Mouse (Mus musculus): ENCODE measurements around the gene Prep. TPM values are rescaled to one million over a fixed set of nuclear protein-coding genes. Genes with fewer than 3 reads are reported as not detected.
"Not testable (repeated sequence)": the region's sequence is repeated elsewhere in the genome, so short reads cannot be mapped to it uniquely, and the experiment has no call there.

Prep gene
- polyA plus RNA-seq, 1 experiment: 6.8 TPM

GRCm38 (mm10) chr10:45154557-45155060, 87.6 kb downstream of the Prep start:
- DNase-seq (ENCODE audit: low read depth, low spot score): no peak
- WGBS: 89% methylated on average over 14 of the region's 14 CpGs

GRCm38 (mm10) chr10:45165851-45166250, 98.8 kb downstream of the Prep start:
- WGBS: 93% methylated on average over 8 of the region's 8 CpGs
- no peak for DNase-seq (ENCODE audit: low read depth, low spot score)

GRCm38 (mm10) chr10:45173927-45174326, 106.9 kb downstream of the Prep start:
- DNase-seq (ENCODE audit: low read depth, low spot score): no peak
- WGBS: 63% methylated on average over 8 of the region's 8 CpGs

- WGBS: 54% methylated on average over 3 of the region's 3 CpGs
- DNase-seq (ENCODE audit: low read depth, low spot score): no peak
These were observed 107.3 kb downstream of the Prep start for GRCm38 (mm10) chr10:45174345-45174744.

- DNase-seq (ENCODE audit: low read depth, low spot score): not testable (repeated sequence)
- WGBS: 75% methylated on average over 2 of the region's 5 CpGs
These were observed 110.8 kb downstream of the Prep start, which contains the start of gene Popdc3 for GRCm38 (mm10) chr10:45177798-45178197. TSS of gene Popdc3 (plus strand) at chr10:45178098.

- WGBS: 92% methylated on average over 4 of the region's 4 CpGs
- no peak for DNase-seq (ENCODE audit: low read depth, low spot score)
These were observed 113.8 kb downstream of the Prep start for GRCm38 (mm10) chr10:45180677-45181326.

- 78% methylated on average over 3 of the region's 3 CpGs for WGBS
- DNase-seq (ENCODE audit: low read depth, low spot score): no peak
These were observed 114.3 kb downstream of the Prep start for GRCm38 (mm10) chr10:45181344-45181743.

GRCm38 (mm10) chr10:45185457-45185856, 118.5 kb downstream of the Prep start:
- no peak for DNase-seq (ENCODE audit: low read depth, low spot score)
- 91% methylated on average over 2 of the region's 2 CpGs for WGBS

GRCm38 (mm10) chr10:45193330-45194310, 126.6 kb downstream of the Prep start:
- 38% methylated on average over 14 of the region's 14 CpGs for WGBS
- no peak for DNase-seq (ENCODE audit: low read depth, low spot score)

GRCm38 (mm10) chr10:45194531-45194930, 127.5 kb downstream of the Prep start:
- no peak for DNase-seq (ENCODE audit: low read depth, low spot score)
- 80% methylated on average over 5 of the region's 5 CpGs for WGBS

- DNase-seq (ENCODE audit: low read depth, low spot score): no peak
- WGBS: 48% methylated on average over 1 of the region's 1 CpGs
These were observed 137.6 kb downstream of the Prep start for GRCm38 (mm10) chr10:45204582-45204981.

- no peak for DNase-seq (ENCODE audit: low read depth, low spot score)
These were observed 143.2 kb downstream of the Prep start for GRCm38 (mm10) chr10:45210201-45210600.

GRCm38 (mm10) chr10:45216676-45217075, 149.7 kb downstream of the Prep start:
- no peak for DNase-seq (ENCODE audit: low read depth, low spot score)
- 75% methylated on average over 7 of the region's 7 CpGs for WGBS

Other genes with a start within 250 kb of the Prep start
- 0.14 TPM in 1 of 2 replicates, not detected in the other for gene Popdc3, start 110.9 kb downstream of the Prep start, polyA plus RNA-seq (2012; rRNA removed)

Data from large intestine, adult 2 months (tissue).